Mouse (Mus musculus) testis, postnatal 14 days (tissue): Measurements from ENCODE around the gene Ttc8.

Source experiments
- DNase-seq: peaks from one replicate; pipeline ENCODE4 v3.0.0; 2021; ENCODE audit warnings: low spot score

Gene Ttc8

GRCm38 (mm10) chr12:98973461-98973860 lies 53.1 kb downstream of the Ttc8 start:
- no peak for DNase-seq

- no peak for DNase-seq
Measured at GRCm38 (mm10) chr12:98974157-98974804, 53.9 kb downstream of the Ttc8 start.

DNA sequence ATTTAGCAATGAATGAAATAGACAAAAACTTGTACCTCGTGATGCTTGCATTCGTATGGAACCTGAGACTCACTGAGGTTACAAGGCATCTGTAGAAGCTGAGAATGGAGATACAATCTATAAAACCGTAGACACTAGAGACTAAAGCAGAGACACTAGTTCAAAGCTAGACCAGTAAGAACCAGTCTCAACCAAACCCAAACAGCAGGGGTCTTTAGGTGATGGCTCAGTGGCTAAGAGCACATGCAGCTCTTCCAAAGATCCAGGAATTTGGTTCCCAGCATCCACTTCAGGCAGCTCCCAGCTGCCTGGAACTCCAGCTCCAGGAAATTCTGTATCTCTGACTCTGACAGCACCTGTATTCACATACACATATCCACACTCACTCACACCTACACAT lies 60.7 kb downstream of the Ttc8 start:
- DNase-seq = no peak

DNA sequence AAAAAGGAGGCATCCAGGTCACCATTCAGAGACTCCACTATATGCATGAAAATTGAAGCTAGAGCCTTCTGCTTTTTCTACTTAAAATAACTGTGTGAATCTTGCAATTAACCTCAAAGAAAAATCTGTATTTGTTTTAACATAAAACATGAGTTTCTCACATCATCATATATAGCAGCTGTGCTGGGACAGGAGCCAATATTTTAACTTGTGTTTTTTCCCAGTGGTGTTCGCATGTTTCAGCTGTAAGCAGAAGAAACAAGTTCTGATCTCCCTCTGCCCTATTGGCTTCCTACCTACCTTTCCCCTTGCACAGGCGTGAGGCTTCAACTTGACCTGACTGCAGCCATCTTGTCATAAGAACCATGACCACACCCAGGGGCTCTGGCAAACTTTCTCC lies 64.4 kb downstream of the Ttc8 start:
- no peak for DNase-seq

DNA sequence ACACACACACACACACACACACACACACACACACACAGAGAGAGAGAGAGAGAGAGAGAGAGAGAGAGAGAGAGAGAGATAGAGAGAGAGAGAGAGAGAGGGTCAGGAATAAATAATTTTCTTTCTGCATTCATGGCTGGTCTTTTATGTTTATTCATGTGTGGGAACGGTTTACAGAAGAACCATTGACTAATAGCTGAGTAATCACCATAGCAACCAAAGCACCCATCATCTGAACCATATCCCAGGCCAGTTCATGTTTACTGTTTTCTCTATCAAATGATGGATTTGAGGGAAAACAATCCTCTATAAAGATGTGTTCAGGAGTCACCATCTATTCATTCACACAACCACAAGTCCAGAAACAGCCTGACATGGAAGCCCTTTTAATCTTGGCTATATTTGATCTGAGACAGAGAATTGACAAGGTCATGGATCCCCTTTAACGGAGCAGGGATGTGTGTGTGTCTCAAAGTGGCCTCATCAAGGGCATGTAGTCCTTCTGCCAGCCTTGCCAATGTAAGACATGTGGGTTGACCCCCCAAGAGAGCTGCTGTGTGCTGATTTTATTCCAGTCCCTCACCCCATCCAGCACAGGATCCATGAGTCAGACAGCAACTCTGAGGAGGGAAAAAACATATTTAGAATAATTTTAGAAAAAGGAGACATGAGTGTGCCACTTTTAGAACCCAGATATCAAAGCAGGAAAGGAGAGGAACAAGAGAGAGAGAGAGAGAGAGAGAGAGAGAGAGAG lies 70.9 kb downstream of the Ttc8 start:
- DNase-seq = no peak

DNA sequence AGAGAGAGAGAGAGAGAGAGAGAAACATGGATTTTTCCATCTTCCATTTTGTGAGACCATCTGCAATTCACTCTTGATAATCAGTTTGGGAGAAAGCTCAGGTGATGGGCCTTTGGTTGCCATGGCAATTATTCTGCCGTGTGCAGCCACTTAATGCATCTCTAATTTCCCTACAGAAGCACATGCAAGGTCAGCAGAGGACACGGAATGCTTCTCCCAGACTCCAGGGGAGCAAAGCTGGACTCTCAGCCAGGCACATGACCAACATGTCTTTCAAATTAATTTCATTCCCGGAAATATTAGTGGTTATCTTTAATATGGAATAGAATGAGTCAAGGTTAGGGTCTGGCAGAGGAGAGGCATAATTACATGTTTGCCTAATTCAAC lies 71.4 kb downstream of the Ttc8 start:
- DNase-seq = no peak

DNA sequence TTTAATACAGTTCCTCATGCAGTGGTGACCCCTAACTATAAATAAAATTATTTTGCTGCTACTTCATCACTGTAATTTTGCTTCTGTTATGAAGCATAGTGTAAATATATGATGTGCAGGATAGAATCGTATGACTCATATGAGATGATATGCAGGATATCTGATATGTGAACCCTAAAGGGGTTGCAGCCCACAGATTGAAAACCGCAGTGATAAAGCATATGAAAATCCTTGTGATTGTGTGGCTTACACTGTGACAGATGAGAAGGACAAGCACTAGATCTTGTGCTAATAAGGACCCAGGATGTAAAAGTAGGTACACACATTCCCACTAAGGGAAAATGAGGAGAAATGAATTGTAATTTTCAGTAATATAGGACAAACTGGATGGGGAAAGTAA lies 73.4 kb downstream of the Ttc8 start:
- DNase-seq = no peak

GRCm38 (mm10) chr12:98994366-98994765 lies 74.0 kb downstream of the Ttc8 start:
- DNase-seq = no peak

GRCm38 (mm10) chr12:98995881-98996280 lies 75.5 kb downstream of the Ttc8 start:
- no peak for DNase-seq

DNA sequence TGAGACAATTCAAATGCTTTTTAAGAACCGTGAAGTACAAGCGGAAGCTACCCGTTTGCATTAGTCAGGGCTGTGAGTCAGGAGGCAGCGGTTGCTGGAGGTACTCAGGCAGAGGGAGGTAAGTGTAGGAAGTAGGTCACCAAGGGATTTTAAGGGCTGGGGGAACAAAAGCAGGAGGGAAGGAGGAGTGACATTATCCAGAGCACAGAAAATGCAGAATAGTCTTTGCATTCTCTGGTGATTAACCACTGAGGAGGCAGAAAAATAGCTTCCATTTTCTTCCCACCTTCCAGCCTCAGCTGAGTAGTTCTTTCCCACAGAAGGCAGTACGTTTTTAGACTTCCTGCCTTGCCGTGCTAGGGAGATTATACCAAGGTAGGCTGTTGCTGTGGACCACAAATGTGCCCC lies 76.2 kb downstream of the Ttc8 start:
- DNase-seq = no peak

DNA sequence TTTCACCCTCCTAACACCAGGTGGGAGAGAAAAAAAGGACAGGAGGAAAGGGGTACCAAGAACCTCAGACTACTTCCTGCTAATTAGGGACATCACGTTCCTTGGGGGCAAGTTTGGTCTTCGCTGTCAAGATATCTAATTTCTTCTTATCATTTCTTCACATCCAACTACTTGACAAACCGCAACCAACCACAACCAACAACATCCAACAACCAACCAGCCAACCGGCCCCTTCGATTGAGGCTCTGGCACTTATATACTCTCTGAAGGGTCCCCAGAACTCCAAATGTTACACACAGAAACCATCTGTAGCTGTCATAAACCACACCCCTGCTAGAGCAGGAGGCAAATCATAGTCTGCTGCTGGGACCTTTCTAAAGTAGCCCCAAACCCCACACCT lies 76.7 kb downstream of the Ttc8 start:
- DNase-seq = no peak

GRCm38 (mm10) chr12:98998662-98999428 lies 78.5 kb downstream of the Ttc8 start:
- DNase-seq = no peak

GRCm38 (mm10) chr12:99000310-99000709 lies 79.9 kb downstream of the Ttc8 start:
- DNase-seq = no peak

GRCm38 (mm10) chr12:99003046-99003445 lies 82.7 kb downstream of the Ttc8 start:
- DNase-seq = no peak

DNA sequence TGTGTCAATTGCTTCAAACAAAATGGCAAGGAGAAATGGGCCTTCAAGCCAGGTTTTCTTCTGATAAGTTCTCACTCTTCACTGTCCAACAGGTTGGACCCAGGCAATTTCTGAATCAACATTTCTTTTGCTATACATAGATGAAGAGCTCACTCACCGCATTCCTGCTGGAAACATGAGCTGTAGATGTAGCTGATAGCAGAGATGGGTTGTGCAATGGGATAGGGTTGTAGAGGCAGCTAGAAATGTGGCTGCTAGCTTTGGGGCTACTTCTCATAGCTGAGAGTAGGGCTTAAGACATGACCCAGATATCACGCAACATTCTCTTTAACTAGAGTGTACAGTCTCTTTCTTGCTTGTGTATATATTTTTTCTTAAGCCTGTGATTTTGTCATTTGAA lies 84.4 kb downstream of the Ttc8 start:
- no peak for DNase-seq

DNA sequence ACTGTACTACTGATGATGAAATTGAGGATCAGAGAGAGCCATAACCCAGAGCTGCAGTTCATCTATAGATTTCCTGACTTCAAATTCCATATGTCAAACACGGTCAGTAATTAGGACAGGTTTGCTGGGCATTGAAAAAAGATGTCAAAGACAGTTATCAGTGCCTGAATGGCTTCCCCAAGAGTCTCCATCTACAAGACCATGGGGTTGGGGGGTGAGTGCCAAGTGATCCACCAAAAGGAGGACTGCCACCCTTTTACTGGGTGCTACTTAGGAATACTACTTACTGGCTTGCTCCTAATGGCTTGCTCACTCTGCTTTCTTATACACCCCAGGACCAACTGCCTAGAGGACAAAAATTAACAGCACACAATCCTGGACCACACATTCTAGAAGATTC lies 88.4 kb downstream of the Ttc8 start:
- no peak for DNase-seq

DNA sequence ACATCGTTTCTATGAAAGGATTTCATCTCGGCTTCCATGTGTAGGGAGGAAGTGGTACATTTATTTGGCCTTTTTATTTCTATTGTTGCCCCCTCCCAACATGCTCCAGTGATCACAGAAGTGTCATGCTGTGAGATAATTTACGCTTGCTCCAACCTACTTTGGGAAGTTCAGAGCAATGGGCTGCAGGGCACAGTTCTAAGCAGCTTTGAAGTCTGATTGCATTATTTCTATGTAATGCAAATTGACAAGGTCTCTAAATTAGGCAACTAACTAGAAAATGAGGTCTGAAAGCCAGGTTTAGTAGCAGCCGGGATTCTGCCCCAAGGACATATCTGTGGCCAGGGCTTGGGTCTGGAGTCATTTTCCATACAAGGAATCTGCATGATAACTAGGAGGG lies 89.1 kb downstream of the Ttc8 start:
- DNase-seq = no peak

DNA sequence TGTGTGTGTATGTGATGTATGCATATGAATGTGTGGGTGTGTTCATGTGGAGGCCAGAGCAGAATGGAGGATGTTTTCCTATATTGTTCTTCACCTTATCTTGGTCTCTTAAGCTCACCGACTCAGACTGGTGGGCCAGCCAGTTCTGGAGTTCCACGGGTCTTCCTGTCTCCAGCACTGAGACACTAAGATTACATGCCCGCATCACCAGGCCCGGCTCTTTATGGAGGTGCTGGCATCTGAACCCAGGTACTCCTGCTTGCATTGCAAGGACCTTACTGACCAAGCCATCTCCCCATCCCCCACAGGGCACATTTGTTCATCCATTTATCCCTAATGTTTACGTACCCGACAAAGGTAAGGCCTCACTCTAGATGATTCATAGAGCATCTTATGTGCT lies 89.7 kb downstream of the Ttc8 start:
- DNase-seq = no peak

DNA sequence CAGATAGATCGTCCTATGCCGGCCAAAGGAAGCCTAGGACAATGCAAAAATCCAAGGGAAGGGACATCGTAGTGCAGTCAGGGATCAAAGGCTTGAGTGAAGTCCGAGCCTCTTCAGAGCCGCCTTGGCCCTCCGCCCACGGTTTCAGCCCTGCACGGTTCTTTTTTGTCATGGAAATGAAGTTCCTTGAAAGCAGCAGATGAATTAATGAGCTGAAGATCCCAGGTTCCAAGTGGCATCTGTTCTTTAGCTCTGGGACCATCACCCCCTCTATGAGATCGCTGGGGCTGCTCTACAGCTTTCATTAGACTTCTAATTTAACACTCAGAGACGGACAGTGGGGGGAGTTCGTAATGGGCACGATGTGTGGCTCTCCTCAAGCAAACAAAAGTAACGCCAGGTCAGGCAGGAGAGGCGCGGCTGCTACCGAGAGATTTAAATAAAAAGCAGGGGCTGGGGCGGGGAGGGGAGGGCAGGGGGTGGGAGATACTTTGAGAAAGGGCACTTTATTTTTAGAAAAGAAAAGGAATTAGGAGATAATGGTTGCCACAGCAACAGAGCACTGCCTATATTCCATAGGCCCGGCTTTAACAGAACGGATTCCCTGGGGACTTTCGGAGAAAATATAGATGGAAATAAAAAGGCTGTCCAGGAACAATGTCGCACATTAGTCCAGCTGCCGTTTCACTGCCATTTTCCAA lies 90.9 kb downstream of the Ttc8 start:
- DNase-seq = no peak

- DNase-seq = no peak
Measured at GRCm38 (mm10) chr12:99015870-99016269, 95.5 kb downstream of the Ttc8 start.

DNA sequence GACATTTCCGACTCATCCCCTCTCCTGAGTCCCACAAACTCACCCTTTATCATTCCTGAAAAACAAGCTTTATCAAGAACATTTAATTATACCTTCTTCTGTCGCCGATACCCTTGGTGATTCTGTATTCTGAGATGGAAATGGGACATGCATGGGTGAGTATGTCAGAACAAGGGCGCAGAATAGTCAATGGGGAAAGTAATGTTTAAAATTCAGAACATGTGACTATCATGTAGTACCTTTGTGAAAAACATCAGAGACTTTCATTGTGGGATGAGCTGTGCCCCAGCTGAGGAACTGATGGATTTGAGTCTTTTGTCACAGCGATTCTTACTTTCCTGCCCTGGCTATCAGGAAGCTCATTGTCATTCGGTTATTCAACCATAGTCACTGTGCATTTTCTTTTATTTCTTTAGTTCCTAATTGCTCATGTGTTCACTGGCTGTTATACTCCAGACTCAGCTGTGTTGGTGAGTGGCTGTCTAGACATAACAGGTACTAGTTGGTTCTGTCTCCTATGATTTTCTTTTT lies 104.1 kb downstream of the Ttc8 start:
- no peak for DNase-seq

GRCm38 (mm10) chr12:99026291-99026690 lies 105.9 kb downstream of the Ttc8 start:
- DNase-seq = no peak
